ENCODE assay signal across 22 mouse cellular contexts in the genomic region with DNA sequence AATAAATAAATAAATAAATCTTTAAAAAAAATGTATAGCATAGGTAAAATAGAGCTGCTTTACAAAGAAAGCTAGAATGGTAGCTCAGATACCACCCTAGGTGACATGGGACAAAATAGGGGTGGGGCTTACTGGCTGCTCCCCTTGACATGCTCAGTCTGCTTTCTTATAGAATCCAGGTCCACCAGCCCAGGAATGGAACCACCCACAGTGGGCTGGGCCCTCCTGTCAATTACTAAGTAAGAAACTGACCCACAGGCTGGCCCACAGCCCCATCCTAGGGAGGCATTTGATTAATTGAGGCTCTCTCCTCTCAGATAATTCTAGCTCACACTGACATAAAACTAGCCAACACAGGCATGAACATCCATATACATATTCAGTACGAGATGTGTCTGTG. TPM values are rescaled to one million over a fixed set of nuclear protein-coding genes. Genes with fewer than 3 reads are reported as not detected.
"Had no signal": no experiment of that assay in that cellular context is flagged by ENCODE, and none has a peak within 500 bp of the region (broad histone marks: within the 10 kb centered on the region; RNA-seq: fewer than 3 reads in every experiment).

No protein-coding gene starts in this region.

- H3K36me3 ChIP-seq: limb, embryonic 12.5 days; limb, embryonic 15.5 days; stomach, embryonic 15.5 days had no signal

- H3K27me3 ChIP-seq: stomach, embryonic 15.5 days had no signal

- H3K27ac ChIP-seq: limb, embryonic 12.5 days; limb, embryonic 15.5 days; liver, embryonic 14.5 days; macrophage; stomach, embryonic 15.5 days had no signal

- DNase-seq: kidney, adult 11 months; kidney, adult 8-10 months; kidney, postnatal 14 days; kidney, postnatal 4 days; left cerebral cortex, postnatal 4 days; liver, postnatal 0 days; lung, embryonic 14.5 days; midbrain, embryonic 14.5 days; right cerebral cortex, postnatal 25 days; spleen, adult 18-20 months; thymus, postnatal 4 days had no signal

- H3K4me3 ChIP-seq: limb, embryonic 12.5 days; limb, embryonic 15.5 days; stomach, embryonic 15.5 days had no signal

RNA-seq across cellular contexts. Expression of a gene that starts 3.9 kb away (rescaled TPM):
- polyA plus RNA-seq: limb, embryonic 12.5 days; liver, embryonic 11.5 days; liver, embryonic 14.5 days; macrophage had no signal

RNA-seq across cellular contexts. Expression of a gene that starts 50.7 kb away (rescaled TPM):
- polyA plus RNA-seq: kidney, embryonic 16.5 days; limb, embryonic 12.5 days; limb, embryonic 15.5 days; liver, embryonic 11.5 days; lung, embryonic 14.5 days; lung, postnatal 0 days; macrophage; midbrain, embryonic 14.5 days; midbrain, postnatal 0 days; neural tube, embryonic 11.5 days; neural tube, embryonic 14.5 days; stomach, embryonic 15.5 days had no signal
